Mouse (Mus musculus) hindbrain, embryonic 14.5 days (tissue): ENCODE measurements around the gene Chek2. TPM values are rescaled to one million over a fixed set of nuclear protein-coding genes. Genes with fewer than 3 reads are reported as not detected.
"Not testable (repeated sequence)": the region's sequence is repeated elsewhere in the genome, so short reads cannot be mapped to it uniquely, and the experiment has no call there.

Experiments used
- ATAC-seq: fragments of 200-750 bp; cut with Nextera tagmentation; 2 replicates; pipeline ENCODE4 v1.8.0; 2017; ENCODE audit warnings: moderate number of reproducible peaks, mild to moderate bottlenecking, moderate TSS enrichment, moderate library complexity; ENCODE audit not compliant: low FRiP score
- DNase-seq: peaks from one replicate; pipeline ENCODE4 v3.0.0-alpha.2; 2015; ENCODE audit warnings: low spot score
- H3K27ac ChIP-seq: fragments of 300-500 bp; sonication (generic); 2 replicates; pipeline ENCODE4 v1.5.1; 2014; ENCODE audit warnings: mild to moderate bottlenecking, moderate library complexity
- H3K27me3 ChIP-seq: fragments of 300-500 bp; sonication (generic); 2 replicates; pipeline ENCODE4 v1.6.1; 2014; ENCODE audit warnings: mild to moderate bottlenecking, low read length, mixed read lengths; ENCODE audit not compliant: control insufficient read depth, insufficient read depth
- H3K36me3 ChIP-seq: fragments of 300-500 bp; sonication (generic); replicated peaks from 2 replicates; pipeline ENCODE4 v1.6.1; 2014; ENCODE audit not compliant: control insufficient read depth, insufficient read depth
- H3K4me1 ChIP-seq: fragments of 300-500 bp; sonication (generic); replicated peaks from 2 replicates; pipeline ENCODE4 v1.6.1; 2014; ENCODE audit warnings: antibody characterized with exemption, low read length, mixed read lengths; ENCODE audit not compliant: control insufficient read depth, insufficient read depth
- H3K4me2 ChIP-seq: fragments of 300-500 bp; sonication (generic); replicated peaks from 2 replicates; pipeline ENCODE4 v1.6.1; 2014; ENCODE audit warnings: mild to moderate bottlenecking, moderate library complexity
- H3K4me3 ChIP-seq: fragments of 300-500 bp; sonication (generic); replicated peaks from 2 replicates; pipeline ENCODE4 v1.5.1; 2014; ENCODE audit warnings: mild to moderate bottlenecking, low read length
- H3K9ac ChIP-seq: fragments of 300-500 bp; sonication (generic); 2 replicates; pipeline ENCODE4 v1.6.1; 2014
- H3K9me3 ChIP-seq: fragments of 300-500 bp; sonication (generic); 2 replicates; pipeline ENCODE4 v1.6.1; 2016; ENCODE audit warnings: low read length; ENCODE audit not compliant: control insufficient read depth
- WGBS: fragments of 180-500 bp; shearing (Covaris S2); extraction: QIAGEN DNeasy Blood & Tissue Kit; methylation state at CpG from one replicate; pipeline ENCODE4 v1.1.7; 2014; 5-methylcytosine and 5-hydroxymethylcytosine counted together
- polyA plus RNA-seq: library from polyadenylated mRNA; unstranded; fragments of >200 nt; fragmentation: Nextera tagmentation; extraction: Ambion mirVana; gene quantifications from 2 replicates; pipeline ENCODE4 v1.2.1, GENCODE M21; 2014

The Chek2 gene
- polyA plus RNA-seq, 1 experiment from 2014 or later = 5.9 TPM

DNA sequence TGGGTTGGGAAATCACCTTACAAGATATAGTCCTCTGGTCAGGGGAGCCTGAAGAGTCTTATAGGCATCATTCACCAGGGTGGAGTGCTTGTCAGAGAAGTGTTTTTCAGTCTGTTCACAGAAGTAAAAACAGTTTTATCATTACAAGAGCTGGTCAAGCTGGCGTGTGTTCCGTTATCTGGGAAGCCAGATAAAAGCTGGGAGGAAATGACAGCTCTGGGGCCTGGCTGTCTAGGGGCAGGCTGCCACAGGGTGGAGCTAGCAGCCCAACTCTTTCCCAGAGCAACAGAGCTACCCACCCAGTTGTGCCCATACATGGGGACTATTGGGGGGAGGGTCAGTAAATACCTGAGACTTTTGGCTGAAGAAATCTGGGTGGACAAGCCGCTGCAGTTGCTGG is 3.8 kb upstream of the Chek2 start:
- no peaks in the 10 kb centered on the region for H3K9me3 ChIP-seq
- H3K27ac ChIP-seq = no peak overlapping the region
- no peak overlapping the region for H3K9ac ChIP-seq
- H3K4me3 ChIP-seq = no peak overlapping the region
- no peak for ATAC-seq
- H3K4me1 ChIP-seq = peaks cover 6% of the 10 kb centered on the region; the same call in 1 of the 2 replicates
- H3K4me2 ChIP-seq = no peak overlapping the region
- no peaks in the 10 kb centered on the region for H3K36me3 ChIP-seq
- DNase-seq = peak; percentile 62
- WGBS = 32% methylated on average over 3 of the region's 3 CpGs
- no peaks in the 10 kb centered on the region for H3K27me3 ChIP-seq

DNA sequence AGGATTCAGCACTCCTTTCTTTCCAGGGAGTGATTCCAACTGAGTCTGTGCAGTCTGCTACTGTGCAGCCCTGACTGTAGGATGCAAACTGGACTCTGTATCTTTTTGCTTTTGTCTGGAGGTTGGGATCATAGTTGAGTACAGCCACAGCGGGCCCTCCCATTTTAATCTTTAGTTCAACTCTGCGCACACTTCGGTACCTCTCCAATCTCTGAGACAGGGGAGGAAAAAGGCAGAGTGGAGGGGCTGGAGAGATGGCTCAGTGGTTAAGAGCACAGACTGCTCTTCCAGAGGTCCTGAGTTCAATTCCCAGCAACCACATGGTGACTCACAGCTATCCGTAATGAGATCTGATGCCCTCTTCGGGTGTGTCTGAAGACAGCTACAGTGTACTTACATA is 1.8 kb upstream of the Chek2 start:
- not testable (repeated sequence) for H3K4me3 ChIP-seq, DNase-seq, H3K9me3 ChIP-seq, H3K27ac ChIP-seq, H3K9ac ChIP-seq, H3K4me1 ChIP-seq, H3K27me3 ChIP-seq, H3K4me2 ChIP-seq, H3K36me3 ChIP-seq, ATAC-seq
- WGBS = 90% methylated on average over 5 of the region's 5 CpGs

DNA sequence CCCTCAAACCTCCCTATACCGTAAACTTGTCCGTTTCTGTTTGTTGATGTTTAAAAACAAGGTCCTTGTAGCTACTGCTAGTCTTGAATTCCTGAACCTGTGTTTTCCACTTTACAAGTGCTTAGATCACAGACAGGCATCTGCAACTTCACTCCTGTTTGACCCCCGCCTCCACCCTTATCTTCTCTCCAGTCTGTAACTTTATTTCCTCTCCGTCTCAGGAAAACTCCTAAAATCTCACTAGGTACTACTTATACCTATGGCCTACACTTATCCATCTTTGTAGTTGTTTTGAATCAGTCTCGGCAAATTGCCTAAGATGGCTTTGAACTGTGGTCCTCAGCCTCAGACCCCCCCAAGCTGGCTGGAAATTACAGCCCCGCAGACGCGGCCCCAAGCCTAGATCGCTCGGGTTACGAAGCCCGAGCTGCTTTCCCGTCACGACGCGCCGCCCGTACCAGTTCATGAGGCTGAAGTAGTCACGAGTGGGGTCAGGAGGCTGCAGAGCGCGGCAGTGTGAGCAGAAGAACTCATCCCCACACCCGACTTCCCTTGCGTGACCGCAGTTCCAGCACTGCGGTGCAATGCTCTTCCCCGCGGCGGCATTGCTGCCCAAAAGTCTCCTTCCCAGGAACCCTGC is 621 bp upstream of the Chek2 start:
- ATAC-seq (no peak; the same call in 1 of the 2 replicates), DNase-seq (no peak)
- H3K36me3 ChIP-seq = no peaks in the 10 kb centered on the region
- 10% methylated on average over 28 of the region's 28 CpGs for WGBS
- no peaks in the 10 kb centered on the region for H3K27me3 ChIP-seq
- H3K4me3 ChIP-seq = peak overlapping the region; percentile 68
- peak overlapping the region; percentile 76 for H3K4me2 ChIP-seq
- H3K9ac ChIP-seq = peak overlapping the region; percentile 69
- H3K9me3 ChIP-seq = no peaks in the 10 kb centered on the region
- H3K4me1 ChIP-seq = peaks cover 6% of the 10 kb centered on the region; the same call in 1 of the 2 replicates
- peak overlapping the region; percentile 65 for H3K27ac ChIP-seq

DNA sequence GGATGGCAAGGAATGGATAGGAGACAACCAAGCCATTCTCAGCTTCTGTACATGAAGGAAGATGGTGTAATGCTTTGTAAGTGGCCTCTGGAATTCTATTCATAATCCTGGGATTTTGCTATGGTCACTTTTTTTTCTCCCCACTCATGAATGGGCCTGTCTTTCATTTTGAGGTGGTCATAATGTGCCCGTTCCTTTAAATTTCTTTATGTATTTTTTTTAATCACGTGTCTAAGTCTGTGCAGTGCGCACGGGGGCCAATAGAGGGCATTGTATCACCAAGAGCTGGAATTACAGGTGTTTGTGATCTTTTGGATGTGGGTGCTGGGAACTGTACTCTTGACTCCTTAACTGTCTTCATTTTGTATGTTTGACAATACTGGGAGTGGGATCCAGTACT is 686 bp downstream of the Chek2 start:
- Histone ChIP-seq H3K4me3 (peak overlapping the region; percentile 68), H3K9me3 (no peaks in the 10 kb centered on the region), H3K4me2 (peak overlapping the region; percentile 66), H3K4me1 (peaks cover 6% of the 10 kb centered on the region; the same call in 1 of the 2 replicates), H3K9ac (peak overlapping the region; percentile 33; the same call in 1 of the 2 replicates), H3K27me3 (no peaks in the 10 kb centered on the region), H3K36me3 (no peaks in the 10 kb centered on the region), H3K27ac (no peak overlapping the region)
- 11% methylated on average over 4 of the region's 4 CpGs for WGBS
- no peak for ATAC-seq
- DNase-seq = no peak

DNA sequence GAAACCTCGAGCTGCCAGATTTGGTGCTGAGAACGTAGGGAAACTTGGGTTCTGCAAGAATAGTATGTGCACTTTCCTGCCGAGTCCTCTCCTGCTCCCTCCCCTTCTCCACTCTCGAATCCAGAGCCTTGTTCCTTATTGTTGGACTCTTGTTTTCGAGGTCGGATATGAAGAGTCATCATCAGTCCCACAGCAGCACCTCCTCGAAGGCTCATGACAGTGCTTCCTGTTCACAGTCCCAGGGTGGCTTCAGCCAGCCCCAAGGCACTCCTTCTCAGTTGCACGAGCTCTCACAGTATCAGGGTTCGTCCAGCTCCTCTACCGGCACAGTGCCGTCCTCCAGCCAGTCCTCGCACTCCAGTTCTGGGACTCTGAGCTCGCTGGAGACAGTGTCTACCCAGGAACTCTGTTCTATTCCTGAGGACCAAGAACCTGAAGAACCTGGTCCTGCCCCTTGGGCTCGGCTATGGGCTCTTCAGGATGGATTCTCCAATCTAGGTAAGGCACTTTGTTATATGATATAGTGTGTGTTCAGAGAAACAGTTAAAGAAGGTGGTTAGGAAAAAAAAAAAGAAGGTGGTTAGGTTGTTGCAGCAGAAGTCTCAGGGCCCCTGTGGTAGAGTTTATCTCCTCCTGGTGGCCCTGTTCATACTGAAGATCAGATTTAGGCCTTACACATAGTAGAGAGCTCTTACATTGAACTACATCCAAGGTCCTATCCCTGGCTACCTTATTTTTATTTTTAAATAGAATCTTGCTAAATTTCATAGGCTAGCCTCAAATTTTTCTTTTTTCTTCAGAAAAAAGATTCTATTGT is 1.5 kb downstream of the Chek2 start:
- 91% methylated on average over 14 of the region's 14 CpGs for WGBS
- Histone ChIP-seq H3K4me1 (peaks cover 6% of the 10 kb centered on the region; the same call in 1 of the 2 replicates), H3K9me3 (no peaks in the 10 kb centered on the region), H3K27ac (no peak overlapping the region), H3K27me3 (no peaks in the 10 kb centered on the region), H3K4me2 (no peak overlapping the region), H3K36me3 (no peaks in the 10 kb centered on the region), H3K4me3 (no peak overlapping the region), H3K9ac (no peak overlapping the region)
- DNase-seq (no peak), ATAC-seq (no peak)

DNA sequence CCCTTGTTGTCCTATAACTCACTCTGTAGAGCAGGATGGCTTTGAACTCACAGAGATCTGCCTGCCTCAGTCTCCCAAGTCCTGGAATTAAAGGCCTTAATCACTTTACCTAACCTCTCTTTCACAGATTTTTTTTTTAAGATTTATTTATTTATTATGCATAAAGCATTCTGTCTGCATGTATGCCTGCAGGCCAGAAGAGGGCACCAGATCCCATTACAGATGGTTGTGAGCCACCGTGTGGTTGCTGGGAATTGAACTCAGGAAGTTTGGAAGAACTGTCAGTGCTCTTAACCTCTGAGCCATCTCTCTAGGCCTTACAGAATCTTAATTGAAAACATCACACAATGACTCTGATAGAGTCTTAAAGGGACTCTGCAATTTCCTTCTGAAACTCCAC is 13.2 kb downstream of the Chek2 start:
- Histone ChIP-seq H3K4me2 (no peak overlapping the region), H3K27me3 (no peaks in the 10 kb centered on the region), H3K4me3 (no peak overlapping the region), H3K9ac (no peak overlapping the region), H3K9me3 (no peaks in the 10 kb centered on the region), H3K36me3 (no peaks in the 10 kb centered on the region), H3K27ac (no peak overlapping the region), H3K4me1 (no peaks in the 10 kb centered on the region)
- 86% methylated on average over 1 of the region's 1 CpGs for WGBS
- DNase-seq (no peak), ATAC-seq (no peak)

DNA sequence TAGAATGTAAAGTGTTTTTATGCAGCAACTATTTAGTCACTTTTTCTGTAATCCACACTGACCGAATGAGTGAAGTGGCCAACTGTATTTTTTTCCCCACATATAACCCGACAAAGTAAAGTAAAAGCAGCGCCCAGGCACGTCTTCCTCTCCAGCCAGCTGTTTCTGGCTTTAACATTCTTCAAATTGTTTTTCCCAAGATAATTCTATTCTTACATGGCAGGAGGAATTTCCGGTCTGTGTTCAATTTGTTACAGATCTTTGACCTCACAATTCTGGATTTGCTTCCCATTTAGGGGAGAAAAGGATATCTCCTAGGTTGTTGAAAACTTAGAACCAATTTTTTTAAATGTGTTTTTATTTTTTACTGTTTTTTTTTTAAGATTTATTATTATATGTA is 17.3 kb downstream of the Chek2 start:
- ATAC-seq = no peak

DNA sequence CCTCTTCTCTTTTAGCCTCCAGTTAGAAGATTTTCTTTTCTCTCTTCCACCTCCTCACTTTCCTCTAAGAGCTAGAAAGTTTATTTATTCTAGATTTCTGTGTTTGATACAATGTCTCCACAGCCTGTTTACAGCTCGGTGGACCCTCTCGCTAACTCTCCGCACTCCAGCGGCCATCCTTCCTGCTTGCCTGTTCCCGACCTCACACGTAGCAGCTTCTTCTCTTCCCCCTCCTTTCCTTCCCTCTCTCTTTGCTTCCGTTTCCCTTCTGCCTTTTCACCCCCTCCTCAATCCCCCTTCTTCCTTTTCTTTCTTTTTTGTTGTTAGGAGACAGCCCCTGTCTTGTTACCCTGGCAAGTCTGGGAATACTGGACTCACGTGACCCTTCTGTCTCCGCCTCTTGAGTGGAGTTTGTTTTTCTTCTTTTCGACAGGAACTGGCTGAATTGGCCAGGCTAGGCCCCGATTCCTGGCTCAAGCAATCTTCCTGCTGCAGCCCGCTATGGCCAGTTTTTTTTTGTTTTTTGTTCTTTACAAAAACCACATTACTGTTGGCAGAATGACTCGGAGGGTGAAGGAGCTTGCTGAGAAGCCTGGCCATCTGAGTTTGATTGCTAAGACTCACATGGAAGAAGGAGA is 19.4 kb downstream of the Chek2 start:
- Histone ChIP-seq H3K4me3 (no peak overlapping the region), H3K27me3 (no peaks in the 10 kb centered on the region), H3K27ac (peak overlapping the region; percentile 66), H3K36me3 (no peaks in the 10 kb centered on the region), H3K4me1 (no peaks in the 10 kb centered on the region), H3K9ac (0 out of 2 replicates have a peak overlapping the region, but pooled peaks have one; percentile 28), H3K9me3 (no peaks in the 10 kb centered on the region), H3K4me2 (peak overlapping the region; percentile 21)
- 54% methylated on average over 13 of the region's 13 CpGs for WGBS
- ATAC-seq (peak; percentile 27; the same call in 1 of the 2 replicates), DNase-seq (peak; percentile 49)

More for the DNA sequence above, 17.3 kb downstream of the Chek2 start:
- no peak for DNase-seq
- Histone ChIP-seq H3K4me2 (no peak overlapping the region), H3K4me3 (no peak overlapping the region), H3K36me3 (no peaks in the 10 kb centered on the region), H3K9me3 (no peaks in the 10 kb centered on the region), H3K9ac (no peak overlapping the region), H3K27me3 (no peaks in the 10 kb centered on the region), H3K4me1 (no peaks in the 10 kb centered on the region), H3K27ac (no peak overlapping the region)
- WGBS = 84% methylated on average over 5 of the region's 5 CpGs

DNA sequence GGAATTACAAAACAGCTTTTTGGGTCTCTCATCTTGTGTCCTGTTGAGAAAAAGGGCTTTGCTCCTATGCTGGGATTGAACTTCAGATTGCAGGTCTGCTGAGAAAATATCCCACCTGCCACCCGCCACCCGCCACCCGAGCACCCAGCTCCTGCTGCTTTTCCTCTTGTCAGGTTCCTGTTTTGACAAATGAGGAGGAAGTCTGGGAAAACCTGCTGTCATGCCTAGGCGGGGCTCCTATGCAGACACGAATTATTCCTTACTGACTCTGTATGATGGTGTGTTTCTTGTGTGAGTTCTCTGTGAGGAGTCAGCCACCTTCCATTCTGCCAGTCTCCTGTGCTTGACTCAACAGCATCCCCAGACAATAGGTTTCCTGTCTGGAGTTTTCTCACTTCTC is 20.7 kb downstream of the Chek2 start:
- no peak overlapping the region for H3K4me2 ChIP-seq
- no peak overlapping the region for H3K4me3 ChIP-seq
- peak overlapping the region; percentile 66; the same call in 1 of the 2 replicates for H3K27ac ChIP-seq
- WGBS = 88% methylated on average over 5 of the region's 5 CpGs
- no peaks in the 10 kb centered on the region for H3K4me1 ChIP-seq
- H3K9ac ChIP-seq = no peak overlapping the region
- no peak for DNase-seq
- no peaks in the 10 kb centered on the region for H3K36me3 ChIP-seq
- no peaks in the 10 kb centered on the region for H3K9me3 ChIP-seq
- H3K27me3 ChIP-seq = no peaks in the 10 kb centered on the region
- no peak for ATAC-seq
